Comparison of ENCODE assay signal across 7 mouse cellular contexts in genomic region chr6:31519001-31519471, GRCm38 (mm10). TPM values are rescaled to one million over a fixed set of nuclear protein-coding genes. Genes with fewer than 3 reads are reported as not detected.
DNase-seq lines count a peak whose midpoint lies in the region; ATAC-seq and TF ChIP-seq lines count a peak whose summit lies in the region.

No protein-coding gene starts in this region.

- no peaks in the 10 kb centered on the region for H3K9me3 ChIP-seq in liver, postnatal 0 days (ENCODE audit: low read length)

- no peak overlapping the region for H3K4me3 ChIP-seq in liver, postnatal 0 days (ENCODE audit: low read depth, low read length)

- peak; percentile 81 for ATAC-seq in erythroid progenitor cell, adult 5-6 weeks (replicated peaks; ENCODE audit: low FRiP score, poor library complexity, severe bottlenecking)
- peak; percentile 64 for ATAC-seq in liver, postnatal 0 days

- H3K36me3 ChIP-seq in liver, postnatal 0 days (replicated peaks; ENCODE audit: insufficient read depth, low read length) = peaks cover 7% of the 10 kb centered on the region

- DNase-seq in left cerebral cortex, postnatal 4 days = peak; percentile 42
- no peak for DNase-seq in left cerebral cortex, adult 18-20 months (ENCODE audit: low spot score in 2 of 2)
- peak; percentile 48 for DNase-seq in adipocyte (ENCODE audit: low spot score)
- DNase-seq in liver, postnatal 0 days = peak; percentile 59
- DNase-seq in retina, postnatal 1 day = peak; percentile 54
- DNase-seq in adrenal gland, adult 2 months = no peak

- intact Hi-C loops in left cerebral cortex, postnatal 4 days (cut with DNase I) = no loop called here

- H3K4me1 ChIP-seq in liver, postnatal 0 days (ENCODE audit: insufficient read depth) = peaks cover 23% of the 10 kb centered on the region

- WGBS in liver, postnatal 0 days (ENCODE audit: insufficient replicate concordance) = 53% methylated on average over 8 of the region's 8 CpGs

- H3K27ac ChIP-seq in liver, postnatal 0 days (ENCODE audit: low read depth) = peak overlapping the region; percentile 64; the same call in 1 of the 2 replicates

- peak; percentile 76 for TF ChIP-seq CTCF in liver, postnatal 0 days (IDR thresholded peaks at IDR 0.05; ENCODE audit: low read depth)

- H3K27me3 ChIP-seq in liver, postnatal 0 days (ENCODE audit: insufficient read depth, low read length) = no peaks in the 10 kb centered on the region

- peak; percentile 83 for TF ChIP-seq EP300 in liver, postnatal 0 days (IDR thresholded peaks at IDR 0.05; ENCODE audit: low read depth)

- H3K4me2 ChIP-seq in liver, postnatal 0 days (ENCODE audit: low read depth, low read length) = peak overlapping the region; percentile 32; the same call in 1 of the 2 replicates

- no peak overlapping the region for H3K9ac ChIP-seq in liver, postnatal 0 days (replicated peaks)

RNA-seq across cellular contexts. Expression of gene Podxl, which starts 44.7 kb away (rescaled TPM):
- total RNA-seq in left cerebral cortex, postnatal 4 days (2021) = 10 to 100 TPM; 19.0 to 20.2 TPM
- total RNA-seq in left cerebral cortex, adult 18-20 months (2021) = 10 to 100 TPM; 20.3 to 22.7 TPM
- total RNA-seq in erythroid progenitor cell, adult 5-6 weeks (2015; ENCODE audit: low replicate concordance) = not detected in 2 replicates
- total RNA-seq in erythroid progenitor cell, adult 5-6 weeks (2017; ENCODE audit: low replicate concordance) = not detected in 2 replicates
- 1.5 and 2.8 TPM in 2 replicates for polyA plus RNA-seq in liver, postnatal 0 days (2015; fragmentation: Nextera tagmentation; extraction: Ambion mirVana)
- total RNA-seq in adrenal gland, adult 2 months (2021) = 10 to 100 TPM; 41.9 to 80.4 TPM
- polyA plus RNA-seq in adrenal gland, adult 2 months (2012; rRNA removed) = 50.3 and 56.3 TPM in 2 replicates

Comparison
In these comparisons a context has a peak if more than half of its experiments do, and no peak if none do; other contexts are left out.
1. DNase-seq: peak in left cerebral cortex, postnatal 4 days (single experiment), adipocyte (single experiment), liver, postnatal 0 days (single experiment) and retina, postnatal 1 day (single experiment); none in left cerebral cortex, adult 18-20 months (0 of 2) and adrenal gland, adult 2 months (single experiment).
2. RNA of gene Podxl, which starts 44.7 kb away (total RNA-seq): 41.9 to 80.4 TPM in adrenal gland, adult 2 months, 20.3 to 22.7 TPM in left cerebral cortex, adult 18-20 months and 19.0 to 20.2 TPM in left cerebral cortex, postnatal 4 days; not detected in erythroid progenitor cell, adult 5-6 weeks; every median in the first group is over 10 times any median in the second.